Mouse (Mus musculus) 3T3-L1 (cell line): ENCODE measurements at regions not wholly inside any gene's neighbourhood (a gene's known extent, or its start where the extent isn't known, plus 50 kb on each side); places are given as distances from the start of the nearest gene placed in this dataset.
A peak's percentile ranks its signal among the peaks of the same experiment; 100 is the strongest.

Experiments
- DNase-seq: peaks from one replicate; pipeline ENCODE4 v3.0.0-alpha.2; 2015; ENCODE audit warnings: low read depth, low spot score

GRCm38 (mm10) chr10:111880354-111880753, 92.1 kb upstream of the Krr1 start:
- DNase-seq = peak; percentile 43

GRCm38 (mm10) chr10:111881339-111882211, 90.9 kb upstream of the Krr1 start:
- no peak for DNase-seq

DNA sequence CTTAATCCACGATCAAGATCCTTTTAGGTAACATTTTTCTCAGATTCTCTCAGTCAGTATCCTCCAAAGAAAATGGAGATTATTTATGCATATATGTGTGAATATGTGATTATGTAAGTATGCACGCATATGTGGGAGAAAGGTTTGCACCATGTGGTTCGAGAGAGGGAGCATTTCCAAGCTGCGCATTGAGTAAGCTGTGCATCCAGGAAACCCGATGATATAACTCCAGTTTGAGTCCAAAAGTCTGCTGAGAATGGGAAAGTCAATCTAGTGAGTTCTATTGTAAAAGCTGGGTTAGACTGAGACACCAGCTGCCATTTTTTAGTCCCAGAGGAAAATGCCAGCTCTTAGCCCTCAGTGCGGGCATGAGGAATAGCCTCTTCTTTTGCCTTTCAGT, 89.9 kb upstream of the Krr1 start:
- no peak for DNase-seq

DNA sequence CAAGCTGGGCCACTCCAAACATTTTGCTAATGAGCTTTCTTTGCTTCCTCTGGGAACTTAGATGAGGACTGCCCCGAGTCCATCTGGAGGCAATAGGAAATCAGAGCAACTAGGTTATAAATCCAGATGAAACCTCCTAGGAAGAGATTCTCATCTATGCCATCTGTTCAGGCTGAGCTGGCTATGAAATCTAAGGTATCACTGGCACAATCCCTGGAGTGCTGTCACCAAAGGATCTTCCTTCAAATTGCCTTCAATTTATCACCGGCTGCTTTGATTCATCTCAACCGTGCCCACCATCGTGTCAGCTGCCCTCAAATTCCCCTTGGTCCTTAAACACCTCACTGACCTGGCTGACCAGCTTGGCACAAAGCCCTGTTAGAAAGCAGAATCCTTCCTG, 87.8 kb upstream of the Krr1 start:
- no peak for DNase-seq

GRCm38 (mm10) chr10:111889111-111889510, 83.4 kb upstream of the Krr1 start:
- DNase-seq = no peak

DNA sequence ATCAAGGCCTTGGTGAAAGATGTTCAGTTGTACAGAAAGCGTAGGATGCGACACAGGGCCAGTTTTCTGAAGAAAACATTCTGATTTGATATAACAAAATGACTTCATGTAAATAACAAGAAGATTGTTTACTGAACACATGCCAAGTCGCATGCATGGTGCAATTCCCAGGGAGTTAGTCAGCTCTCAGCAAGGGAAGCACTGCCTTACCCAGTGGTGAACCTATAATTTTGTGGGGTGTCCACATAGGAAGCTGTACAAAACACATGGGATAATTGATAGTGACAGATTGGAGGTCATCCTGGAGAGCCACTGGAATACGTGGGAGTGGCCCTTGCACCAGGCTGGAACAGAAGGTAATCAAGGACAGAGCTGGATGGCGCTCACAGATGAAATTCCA, 79.0 kb upstream of the Krr1 start:
- DNase-seq = peak; percentile 51

GRCm38 (mm10) chr10:111893941-111894340, 78.5 kb upstream of the Krr1 start:
- DNase-seq = peak; percentile 57

GRCm38 (mm10) chr10:111897361-111897760, 75.1 kb upstream of the Krr1 start:
- no peak for DNase-seq

- DNase-seq = no peak
Measured at GRCm38 (mm10) chr10:111900723-111901716, 71.4 kb upstream of the Krr1 start.

DNA sequence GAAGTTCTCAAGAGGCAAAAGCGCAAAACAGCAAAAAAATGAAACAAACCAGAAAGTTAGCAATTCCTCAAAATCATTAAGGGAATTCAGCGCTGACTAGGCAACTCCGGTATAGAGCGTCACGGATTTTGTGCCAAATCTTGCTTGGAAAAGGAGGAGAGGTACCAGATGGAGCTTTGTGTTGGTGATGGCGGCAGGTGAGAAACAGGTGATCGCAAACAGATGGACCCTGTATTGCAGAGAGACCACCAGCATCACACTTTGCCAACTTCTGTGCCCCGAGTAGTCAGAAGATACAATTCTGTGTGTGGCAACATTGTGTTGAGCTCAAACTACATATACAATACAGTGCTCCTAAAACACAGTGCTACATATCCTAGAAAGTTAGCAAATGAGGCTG, 68.5 kb upstream of the Krr1 start:
- DNase-seq = no peak

GRCm38 (mm10) chr10:111907836-111908235, 64.6 kb upstream of the Krr1 start:
- no peak for DNase-seq

DNA sequence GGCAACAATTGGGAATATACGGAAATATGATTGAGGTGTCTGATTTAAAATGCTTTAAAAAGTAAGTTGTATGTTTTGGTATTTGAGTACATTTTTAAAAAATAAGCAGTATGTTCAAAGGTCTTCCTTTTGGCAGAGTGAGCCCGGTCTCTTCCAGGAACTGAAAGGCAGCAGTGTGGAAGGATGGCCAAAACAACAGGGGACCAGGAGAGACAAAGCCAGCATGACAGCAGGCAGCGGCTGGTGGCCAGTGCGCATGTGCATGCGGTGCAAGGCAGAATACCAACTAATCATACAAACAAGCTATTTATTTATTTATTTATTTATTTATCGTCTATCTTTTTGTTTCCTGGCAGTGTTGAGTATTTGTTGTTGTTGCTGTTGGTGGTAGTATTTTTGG, 59.9 kb upstream of the Krr1 start:
- no peak for DNase-seq

DNA sequence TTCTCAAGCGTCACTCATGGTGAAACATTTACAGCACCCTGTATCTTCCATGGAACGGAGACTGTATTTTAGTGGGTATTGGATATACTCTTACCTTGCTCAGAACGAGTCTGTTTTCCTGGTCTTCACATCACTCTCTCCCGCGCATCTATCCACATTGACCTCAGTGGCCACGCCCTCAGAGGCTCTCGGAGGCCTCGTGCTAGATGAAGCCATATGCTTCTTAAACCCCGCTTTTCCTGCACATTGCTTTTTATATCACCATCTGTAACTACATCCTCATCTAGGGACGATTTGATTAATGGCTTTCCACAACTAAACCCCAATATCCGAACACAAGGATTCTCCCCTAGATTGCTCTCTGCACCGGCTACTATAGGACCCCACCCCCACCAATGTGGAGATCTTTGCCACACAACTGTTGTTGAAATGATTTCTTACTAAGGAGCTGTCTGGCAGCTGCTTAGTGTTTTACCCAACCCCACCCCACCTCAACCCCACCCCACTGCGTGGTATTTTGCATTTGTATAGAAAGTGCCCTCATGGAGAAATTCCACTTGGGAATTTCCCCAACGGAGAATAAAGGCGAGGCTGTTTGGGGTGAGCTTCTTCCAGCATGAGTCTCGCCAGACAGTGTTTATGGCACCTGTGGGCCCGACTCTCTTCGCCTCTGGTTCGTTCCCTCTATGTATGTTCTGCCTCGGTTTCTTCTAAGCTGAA, 59.2 kb upstream of the Krr1 start:
- no peak for DNase-seq

GRCm38 (mm10) chr10:111914231-111914630, 58.2 kb upstream of the Krr1 start:
- DNase-seq = no peak

- DNase-seq = no peak
Measured at GRCm38 (mm10) chr10:111918071-111918507, 54.4 kb upstream of the Krr1 start.

- no peak for DNase-seq
Measured at GRCm38 (mm10) chr10:111919475-111919874, 53.0 kb upstream of the Krr1 start.

GRCm38 (mm10) chr10:111921492-111921891, 51.0 kb upstream of the Krr1 start:
- DNase-seq = no peak
